Comparison of ENCODE assay signal across 10 mouse cellular contexts in genomic region chr5:150070086-150070485, GRCm38 (mm10). TPM values are rescaled to one million over a fixed set of nuclear protein-coding genes. Genes with fewer than 3 reads are reported as not detected.
DNase-seq lines count a peak whose midpoint lies in the region; ATAC-seq and TF ChIP-seq lines count a peak whose summit lies in the region.
"Had no signal": no experiment of that assay in that cellular context is flagged by ENCODE, and none has a peak within 500 bp of the region (broad histone marks: within the 10 kb centered on the region; RNA-seq: fewer than 3 reads in every experiment).

No protein-coding gene starts in this region.

- DNase-seq in forebrain, embryonic 11.5 days (ENCODE audit: low spot score): no peak
- no peak for DNase-seq in neural tube, embryonic 10.5 days (ENCODE audit: extremely low spot score, low spot score)
- DNase-seq in layer of hippocampus, adult 18-20 months (ENCODE audit: low spot score in 2 of 2): peak; percentile 22 to 76
- peak; percentile 70 for DNase-seq in midbrain, postnatal 0 days (ENCODE audit: low spot score)
- no peak for DNase-seq in spleen, postnatal 36 days (ENCODE audit: low spot score in 2 of 2)
- DNase-seq in testis, postnatal 10 days (ENCODE audit: low spot score): no peak

- no peaks in the 10 kb centered on the region for H3K27me3 ChIP-seq in forebrain, embryonic 12.5 days
- H3K27me3 ChIP-seq in forebrain, embryonic 11.5 days (ENCODE audit: control insufficient read depth, insufficient read depth, low read length): no peaks in the 10 kb centered on the region
- H3K27me3 ChIP-seq in neural tube, embryonic 12.5 days (replicated peaks): no peaks in the 10 kb centered on the region
- H3K27me3 ChIP-seq in midbrain, postnatal 0 days (ENCODE audit: insufficient read depth, low read length): no peaks in the 10 kb centered on the region
- H3K27me3 ChIP-seq: embryonic facial prominence, embryonic 12.5 days had no signal

- H3K4me3 ChIP-seq in forebrain, embryonic 12.5 days (replicated peaks): no peak overlapping the region
- no peak overlapping the region for H3K4me3 ChIP-seq in forebrain, embryonic 11.5 days (ENCODE audit: low read depth, low read length)
- no peak overlapping the region for H3K4me3 ChIP-seq in neural tube, embryonic 12.5 days
- H3K4me3 ChIP-seq in midbrain, postnatal 0 days (ENCODE audit: low read depth, low read length): no peak overlapping the region
- H3K4me3 ChIP-seq: embryonic facial prominence, embryonic 12.5 days had no signal

- 22% methylated on average over 10 of the region's 10 CpGs for WGBS in forebrain, embryonic 12.5 days
- WGBS in forebrain, embryonic 11.5 days: 17% methylated on average over 10 of the region's 10 CpGs
- WGBS in neural tube, embryonic 12.5 days: 21% methylated on average over 10 of the region's 10 CpGs
- 22% methylated on average over 10 of the region's 10 CpGs for WGBS in midbrain, postnatal 0 days

- TF ChIP-seq CTCF in midbrain, postnatal 0 days (IDR thresholded peaks at IDR 0.05): peak; percentile 80

- no peaks in the 10 kb centered on the region for H3K9me3 ChIP-seq in forebrain, embryonic 12.5 days
- H3K9me3 ChIP-seq in forebrain, embryonic 11.5 days (ENCODE audit: control insufficient read depth, low read length): no peaks in the 10 kb centered on the region
- no peaks in the 10 kb centered on the region for H3K9me3 ChIP-seq in neural tube, embryonic 12.5 days
- H3K9me3 ChIP-seq in midbrain, postnatal 0 days (ENCODE audit: low read length): no peaks in the 10 kb centered on the region
- H3K9me3 ChIP-seq: embryonic facial prominence, embryonic 12.5 days had no signal

- no peaks in the 10 kb centered on the region for H3K4me1 ChIP-seq in forebrain, embryonic 12.5 days
- no peaks in the 10 kb centered on the region for H3K4me1 ChIP-seq in forebrain, embryonic 11.5 days (replicated peaks; ENCODE audit: control insufficient read depth, insufficient read depth, low read length)
- H3K4me1 ChIP-seq in neural tube, embryonic 12.5 days: no peaks in the 10 kb centered on the region
- H3K4me1 ChIP-seq in midbrain, postnatal 0 days (ENCODE audit: insufficient read depth, low read length): no peaks in the 10 kb centered on the region; the same call in 1 of the 2 replicates
- H3K4me1 ChIP-seq: embryonic facial prominence, embryonic 12.5 days had no signal

- ATAC-seq in forebrain, embryonic 12.5 days (ENCODE audit: low FRiP score): peak; percentile 39; the same call in 1 of the 2 replicates
- ATAC-seq in forebrain, embryonic 11.5 days (replicated peaks; ENCODE audit: low FRiP score): no peak
- no peak for ATAC-seq in neural tube, embryonic 12.5 days (ENCODE audit: low FRiP score, low read depth)
- ATAC-seq in midbrain, postnatal 0 days (ENCODE audit: low FRiP score): no peak

- no peak overlapping the region; the same call in 1 of the 2 replicates for H3K4me2 ChIP-seq in forebrain, embryonic 12.5 days
- no peak overlapping the region for H3K4me2 ChIP-seq in forebrain, embryonic 11.5 days (ENCODE audit: low read depth, low read length, severe bottlenecking)
- peak overlapping the region; percentile 18; the same call in 1 of the 2 replicates for H3K4me2 ChIP-seq in neural tube, embryonic 12.5 days (replicated peaks)
- peak overlapping the region; percentile 32 for H3K4me2 ChIP-seq in midbrain, postnatal 0 days (ENCODE audit: low read depth, low read length, poor library complexity, severe bottlenecking)
- H3K4me2 ChIP-seq: embryonic facial prominence, embryonic 12.5 days had no signal

- no peak overlapping the region for H3K27ac ChIP-seq in forebrain, embryonic 12.5 days
- no peak overlapping the region for H3K27ac ChIP-seq in forebrain, embryonic 11.5 days (ENCODE audit: low read depth, low read length)
- no peak overlapping the region for H3K27ac ChIP-seq in neural tube, embryonic 12.5 days
- no peak overlapping the region for H3K27ac ChIP-seq in midbrain, postnatal 0 days (ENCODE audit: low read depth, low read length)
- H3K27ac ChIP-seq: embryonic facial prominence, embryonic 12.5 days had no signal

- no peak overlapping the region for H3K9ac ChIP-seq in forebrain, embryonic 12.5 days
- H3K9ac ChIP-seq in forebrain, embryonic 11.5 days (ENCODE audit: low read length): no peak overlapping the region
- no peak overlapping the region for H3K9ac ChIP-seq in neural tube, embryonic 12.5 days
- no peak overlapping the region for H3K9ac ChIP-seq in midbrain, postnatal 0 days (replicated peaks; ENCODE audit: low read length, poor library complexity, severe bottlenecking)
- H3K9ac ChIP-seq: embryonic facial prominence, embryonic 12.5 days had no signal

- H3K36me3 ChIP-seq in forebrain, embryonic 12.5 days (replicated peaks): no peaks in the 10 kb centered on the region
- no peaks in the 10 kb centered on the region for H3K36me3 ChIP-seq in forebrain, embryonic 11.5 days (ENCODE audit: control insufficient read depth, insufficient read depth, low read length)
- no peaks in the 10 kb centered on the region for H3K36me3 ChIP-seq in neural tube, embryonic 12.5 days
- H3K36me3 ChIP-seq in midbrain, postnatal 0 days (ENCODE audit: insufficient read depth, low read length): no peaks in the 10 kb centered on the region
- H3K36me3 ChIP-seq: embryonic facial prominence, embryonic 12.5 days had no signal

RNA-seq across cellular contexts. Expression of gene Fry, which starts 48.4 kb away (rescaled TPM):
- polyA plus RNA-seq in forebrain, embryonic 12.5 days (2016; fragmentation: Nextera tagmentation; extraction: Ambion mirVana): 15.2 and 18.2 TPM in 2 replicates
- polyA plus RNA-seq in forebrain, embryonic 11.5 days (2014; fragmentation: Nextera tagmentation; extraction: Ambion mirVana): 8.2 and 8.4 TPM in 2 replicates
- polyA plus RNA-seq in neural tube, embryonic 12.5 days (2016; fragmentation: Nextera tagmentation; extraction: Ambion mirVana): 31.9 and 33.3 TPM in 2 replicates
- 100 to 1,000 TPM; 196 to 210 TPM for total RNA-seq in layer of hippocampus, adult 18-20 months (2021)
- 129 and 178 TPM in 2 replicates for total RNA-seq in midbrain, postnatal 0 days (2014; rRNA removed)
- 54.3 and 62.6 TPM in 2 replicates for polyA plus RNA-seq in midbrain, postnatal 0 days (2015; fragmentation: Nextera tagmentation; extraction: Ambion mirVana)

RNA-seq across cellular contexts. Expression of gene Rxfp2, which starts 51.6 kb away (rescaled TPM):
- polyA plus RNA-seq in forebrain, embryonic 12.5 days (2016; fragmentation: Nextera tagmentation; extraction: Ambion mirVana): 0.22 and 0.47 TPM in 2 replicates
- polyA plus RNA-seq in forebrain, embryonic 11.5 days (2014; fragmentation: Nextera tagmentation; extraction: Ambion mirVana): 0.33 and 0.44 TPM in 2 replicates
- 0.68 and 1.5 TPM in 2 replicates for polyA plus RNA-seq in neural tube, embryonic 12.5 days (2016; fragmentation: Nextera tagmentation; extraction: Ambion mirVana)
- total RNA-seq in layer of hippocampus, adult 18-20 months (2021): under 1 TPM; 0.20 TPM
- 0.38 and 1.5 TPM in 2 replicates for total RNA-seq in midbrain, postnatal 0 days (2014; rRNA removed)
- polyA plus RNA-seq in midbrain, postnatal 0 days (2015; fragmentation: Nextera tagmentation; extraction: Ambion mirVana): 1.4 and 1.6 TPM in 2 replicates
- total RNA-seq: liver, adult 2 months had no signal
- polyA plus RNA-seq: liver, adult 2 months had no signal

Comparison
In these comparisons a context has a peak if more than half of its experiments do, and no peak if none do; other contexts are left out.
1. H3K4me2 ChIP-seq: peak in neural tube, embryonic 12.5 days (single experiment) and midbrain, postnatal 0 days (single experiment); none in forebrain, embryonic 12.5 days (single experiment) and forebrain, embryonic 11.5 days (single experiment).
2. DNase-seq: peak in layer of hippocampus, adult 18-20 months (2 of 2) and midbrain, postnatal 0 days (single experiment); none in forebrain, embryonic 11.5 days (single experiment), neural tube, embryonic 10.5 days (single experiment), spleen, postnatal 36 days (0 of 2) and testis, postnatal 10 days (single experiment).